Mouse (Mus musculus): ENCODE measurements around the gene Galnt12. TPM values are rescaled to one million over a fixed set of nuclear protein-coding genes. Genes with fewer than 3 reads are reported as not detected.

The Galnt12 gene
- not detected in 2 replicates for total RNA-seq (2012; rRNA removed)
- polyA plus RNA-seq (2012; ENCODE audit: insufficient read depth in 1 of 2, insufficient read length in 2 of 2, low read depth in 1 of 2, low replicate concordance in 2 of 2, missing spikeins in 1 of 2) = not detected

DNA sequence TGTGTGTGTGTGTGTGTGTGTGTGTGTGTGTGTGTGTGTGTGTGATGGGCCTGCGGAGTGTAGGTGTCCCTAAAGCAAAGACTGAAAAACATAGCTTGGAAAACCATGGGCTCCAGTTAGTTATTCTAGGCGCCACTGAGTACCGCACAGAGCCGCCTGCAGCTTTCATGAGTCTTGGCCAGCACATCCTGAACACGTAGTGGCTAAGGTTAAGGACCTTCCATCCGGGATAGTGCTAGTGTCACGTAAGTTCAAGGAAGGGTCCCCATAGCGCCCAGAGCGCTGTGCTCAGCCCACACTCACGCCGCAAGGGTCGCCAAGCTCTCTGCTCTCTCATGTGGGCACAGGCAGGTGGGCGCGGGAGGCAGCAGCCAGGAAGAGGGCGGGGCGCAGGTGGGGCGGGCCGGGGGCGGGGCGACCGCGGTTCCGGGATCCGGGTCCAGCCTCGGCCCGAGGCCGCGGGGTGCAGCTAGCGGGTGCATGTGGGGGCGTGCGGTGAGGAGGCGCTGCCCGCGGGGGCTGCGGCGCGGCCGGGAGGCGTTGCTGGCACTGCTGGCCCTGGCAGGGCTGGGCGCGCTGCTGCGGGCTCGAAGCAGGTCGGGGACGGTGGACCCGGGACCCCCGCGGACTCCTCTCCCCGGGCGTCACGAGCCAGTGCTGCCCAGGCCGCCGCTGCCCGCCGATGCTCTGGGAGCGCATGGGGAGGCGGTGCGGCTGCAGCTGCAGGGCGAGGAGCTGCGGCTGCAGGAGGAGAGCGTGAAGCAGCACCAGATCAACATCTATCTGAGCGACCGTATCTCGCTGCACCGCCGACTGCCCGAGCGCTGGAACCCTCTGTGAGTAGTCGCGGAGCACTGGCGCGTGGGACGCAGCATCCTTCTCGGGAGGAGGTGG is at the start of gene Galnt12:
Galnt12 (plus strand) TSS at position 417 of the 894 bp plus-strand sequence.
- no peaks in the 10 kb centered on the region for H3K4me1 ChIP-seq (ENCODE audit: control insufficient read depth in 1 of 2, insufficient read depth in 2 of 2, low read length in 2 of 2)
- H3K9me3 ChIP-seq (replicated peaks; ENCODE audit: insufficient read depth, low read length) = no peaks in the 10 kb centered on the region
- H3K4me3 ChIP-seq (ENCODE audit: control insufficient read depth in 1 of 2, insufficient read depth in 1 of 2, low read depth in 2 of 2, low read length in 2 of 2) = no peak within 1 kb of the TSS
- TF ChIP-seq MAX (IDR thresholded peaks at IDR 0.05; ENCODE audit: low read length) = no peak
- TF ChIP-seq ZC3H11A (IDR thresholded peaks at IDR 0.05; ENCODE audit: low read depth, low read length) = no peak
- TF ChIP-seq MAZ (IDR thresholded peaks at IDR 0.05; ENCODE audit: low read depth, low read length) = no peak
- no peak for TF ChIP-seq GABPA (IDR thresholded peaks at IDR 0.05; ENCODE audit: low read depth, low read length)
- no peak for TF ChIP-seq JUND (IDR thresholded peaks at IDR 0.05; ENCODE audit: low read depth, low read length)
- TF ChIP-seq TAL1 (IDR thresholded peaks at IDR 0.05; ENCODE audit: low read length) = no peak
- TF ChIP-seq KAT2A (conservative IDR thresholded peaks at IDR 0.05; ENCODE audit: low read depth, low read length) = no peak
- no peak for TF ChIP-seq MXI1 (IDR thresholded peaks at IDR 0.05; ENCODE audit: low read depth, low read length)
- no peak for TF ChIP-seq E2F4 (IDR thresholded peaks at IDR 0.05; ENCODE audit: borderline replicate concordance, low read depth, low read length)
- TF ChIP-seq EP300 (IDR thresholded peaks at IDR 0.05; ENCODE audit: low read depth in 1 of 2, low read length in 2 of 2) = no peak
- no peak for TF ChIP-seq RCOR1 (IDR thresholded peaks at IDR 0.05; ENCODE audit: low read depth, low read length)
- TF ChIP-seq UBTF (IDR thresholded peaks at IDR 0.05; ENCODE audit: borderline replicate concordance, insufficient read depth, low read depth, low read length) = no peak
- TF ChIP-seq SMC3 (IDR thresholded peaks at IDR 0.05; ENCODE audit: low read depth, low read length) = no peak
- TF ChIP-seq ZNF384 (IDR thresholded peaks at IDR 0.05; ENCODE audit: low read depth, low read length) = no peak
- no peak for TF ChIP-seq SIN3A (IDR thresholded peaks at IDR 0.05; ENCODE audit: low read length)
- no peak for TF ChIP-seq TCF12 (IDR thresholded peaks at IDR 0.05; ENCODE audit: low read depth, low read length)
- no peak for TF ChIP-seq CTCF (IDR thresholded peaks at IDR 0.05 in 2 of 3, conservative IDR thresholded peaks at IDR 0.05 in 1 of 3; ENCODE audit: control insufficient read depth in 1 of 3, insufficient read depth in 1 of 3, low read depth in 2 of 3, low read length in 3 of 3, poor library complexity in 1 of 3, severe bottlenecking in 1 of 3)
- TF ChIP-seq ZKSCAN1 (IDR thresholded peaks at IDR 0.05; ENCODE audit: low read depth, low read length) = no peak
- no peak for TF ChIP-seq NELFE (IDR thresholded peaks at IDR 0.05; ENCODE audit: low read depth, low read length)
- no peak within 1 kb of the TSS for H3K9ac ChIP-seq (ENCODE audit: control insufficient read depth, low read depth, low read length, poor library complexity, severe bottlenecking)
- no peaks in the 10 kb centered on the region; a peak in 2 of 4 replicates for H3K27me3 ChIP-seq (ENCODE audit: control insufficient read depth in 1 of 2, insufficient read depth in 2 of 2, low read length in 2 of 2)
- H3K36me3 ChIP-seq (ENCODE audit: control insufficient read depth in 1 of 2, insufficient read depth in 2 of 2, low read length in 2 of 2) = no peaks in the 10 kb centered on the region
- H3K27ac ChIP-seq (ENCODE audit: control insufficient read depth, low read depth, low read length) = no peak within 1 kb of the TSS
- no peak for DNase-seq (ENCODE audit: low read depth, low spot score)
- H3K79me2 ChIP-seq (ENCODE audit: control insufficient read depth, insufficient read depth, low read length, poor library complexity) = no peaks in the 10 kb centered on the region

DNA sequence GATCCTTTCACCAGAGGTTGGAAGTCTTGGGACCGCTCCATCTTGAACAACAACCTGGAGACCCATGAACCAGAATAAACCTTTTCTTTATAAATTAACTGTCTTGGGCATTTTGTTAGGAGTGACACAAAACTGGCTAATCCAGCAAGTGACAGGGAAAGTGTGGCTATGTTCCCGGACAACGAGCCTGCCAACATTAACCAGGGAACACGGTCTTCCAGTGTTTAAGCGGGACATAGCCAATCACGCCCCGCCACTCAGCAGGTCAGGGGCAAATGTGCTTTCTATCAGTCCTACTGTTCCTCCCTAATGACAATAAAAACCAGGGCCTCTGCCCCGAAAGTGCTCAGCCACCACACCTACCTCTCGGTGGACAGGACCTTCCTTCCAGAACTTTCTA is 47.8 kb upstream of the Galnt12 start:
- TF ChIP-seq UBTF (IDR thresholded peaks at IDR 0.05; ENCODE audit: borderline replicate concordance, insufficient read depth, low read depth, low read length) = no peak
- H3K27ac ChIP-seq (ENCODE audit: control insufficient read depth, low read depth, low read length) = no peak overlapping the region
- no peak overlapping the region for H3K9ac ChIP-seq (ENCODE audit: control insufficient read depth, low read depth, low read length, poor library complexity, severe bottlenecking)
- H3K36me3 ChIP-seq (ENCODE audit: control insufficient read depth in 1 of 2, insufficient read depth in 2 of 2, low read length in 2 of 2) = no peaks in the 10 kb centered on the region
- H3K27me3 ChIP-seq (ENCODE audit: control insufficient read depth in 1 of 2, insufficient read depth in 2 of 2, low read length in 2 of 2) = no peaks in the 10 kb centered on the region; a peak in 1 of 4 replicates
- DNase-seq (ENCODE audit: low read depth, low spot score) = no peak
- no peaks in the 10 kb centered on the region for H3K4me1 ChIP-seq (ENCODE audit: control insufficient read depth in 1 of 2, insufficient read depth in 2 of 2, low read length in 2 of 2)
- no peaks in the 10 kb centered on the region for H3K79me2 ChIP-seq (ENCODE audit: control insufficient read depth, insufficient read depth, low read length, poor library complexity)
- H3K9me3 ChIP-seq (replicated peaks; ENCODE audit: insufficient read depth, low read length) = no peaks in the 10 kb centered on the region
- H3K4me3 ChIP-seq (ENCODE audit: control insufficient read depth in 1 of 2, insufficient read depth in 1 of 2, low read depth in 2 of 2, low read length in 2 of 2) = no peak overlapping the region
